Mouse (Mus musculus): Measurements from ENCODE around the gene Gm42674. TPM values are rescaled to one million over a fixed set of nuclear protein-coding genes. Genes with fewer than 3 reads are reported as not detected.
A peak's percentile ranks its signal among the peaks of the same experiment; 100 is the strongest.

Gm42674 gene
- total RNA-seq (2015) (not detected in 2 replicates), total RNA-seq (2017) (2.9 and 5.7 TPM in 2 replicates)

DNA sequence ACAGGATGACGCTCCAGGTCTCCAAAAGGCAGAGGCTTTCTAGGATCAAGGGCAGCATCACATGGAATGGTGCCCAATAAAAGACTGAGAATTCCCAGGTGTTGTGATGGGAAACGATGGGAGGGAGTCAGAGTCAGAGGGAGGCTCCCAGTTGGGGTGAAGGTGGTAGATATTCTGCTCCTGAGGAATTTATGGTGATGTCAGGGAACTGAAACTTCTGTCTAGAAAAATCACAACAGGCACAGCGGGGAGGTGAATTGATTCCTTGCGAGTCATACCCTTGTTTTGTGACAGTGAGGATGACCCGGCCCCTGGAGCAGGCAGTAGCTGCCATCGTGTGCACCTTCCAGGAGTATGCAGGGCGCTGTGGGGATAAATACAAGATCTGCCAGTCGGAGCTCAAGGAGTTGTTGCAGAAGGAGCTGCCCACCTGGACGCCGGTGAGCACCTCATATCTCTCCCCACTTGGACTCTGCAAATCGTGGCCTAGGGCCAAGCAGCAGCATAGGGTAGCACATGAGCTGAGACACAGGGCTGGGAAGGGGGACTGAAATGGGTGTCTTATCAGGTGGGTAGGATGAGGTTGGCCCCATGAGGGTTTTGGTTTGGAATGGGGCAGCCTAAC lies at the start of gene Gm42674:
TSS of gene Gm42674 (plus strand) at position 419 of the 625 bp plus-strand sequence.
- ATAC-seq (ENCODE audit: poor library complexity, severe bottlenecking), result no peak

DNA sequence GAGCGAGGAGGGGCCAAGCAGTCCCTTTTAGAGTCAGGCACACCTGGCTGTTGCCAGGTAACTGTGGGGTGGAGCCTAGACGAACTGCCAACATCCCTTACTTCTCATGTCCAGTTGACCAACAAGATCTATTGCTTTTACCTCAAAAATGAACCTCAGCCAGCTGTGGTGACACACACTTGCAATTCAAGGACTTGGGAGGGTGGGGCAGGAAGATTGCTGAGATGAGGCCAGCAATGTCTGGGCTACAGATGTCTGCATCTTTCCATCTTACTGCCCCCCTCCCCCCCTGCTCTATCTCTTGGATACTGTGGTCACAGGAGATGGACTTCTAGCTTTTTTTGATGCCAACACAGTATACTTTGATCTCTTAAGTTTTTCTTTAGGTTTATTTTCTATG lies 49.5 kb upstream of the Gm42674 start:
- ATAC-seq (ENCODE audit: poor library complexity, severe bottlenecking), result no peak

GRCm38 (mm10) chr3:90555954-90556353 lies 45.8 kb upstream of the Gm42674 start:
- no peak for ATAC-seq (ENCODE audit: poor library complexity, severe bottlenecking)

DNA sequence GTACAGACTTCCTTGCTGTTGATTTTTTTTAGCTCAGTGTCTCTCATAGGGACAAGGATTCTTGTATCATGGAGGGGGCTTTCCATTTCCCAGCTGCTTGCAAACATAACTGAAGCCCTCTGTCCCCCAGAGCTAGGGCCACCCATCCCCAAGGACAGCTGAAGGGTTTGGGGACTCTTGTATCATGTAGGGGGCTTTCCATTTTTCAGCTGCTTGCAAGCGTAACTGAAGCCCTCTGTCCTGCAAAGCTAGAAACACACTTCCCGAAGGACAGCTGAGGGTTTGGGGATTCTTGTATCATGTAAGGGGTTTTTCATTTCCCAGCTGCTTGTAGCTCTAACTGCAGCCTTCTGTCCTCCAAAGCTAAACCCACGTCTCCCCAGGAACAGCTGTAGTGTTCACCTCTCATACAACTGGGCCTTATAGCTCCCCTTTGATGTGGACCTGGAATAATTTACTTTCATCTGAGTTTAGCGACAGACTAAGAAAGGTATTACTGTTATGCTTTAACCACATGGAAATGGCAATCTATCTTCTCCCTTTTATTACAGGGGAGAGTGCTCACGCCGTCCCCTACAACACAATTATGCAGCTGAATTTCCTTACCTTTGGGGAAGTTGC lies 41.6 kb upstream of the Gm42674 start, which contains the start of gene S100a3:
TSS of gene S100a3 (plus strand) at position 571 of the 621 bp plus-strand sequence.
- no peak for ATAC-seq (ENCODE audit: poor library complexity, severe bottlenecking)

DNA sequence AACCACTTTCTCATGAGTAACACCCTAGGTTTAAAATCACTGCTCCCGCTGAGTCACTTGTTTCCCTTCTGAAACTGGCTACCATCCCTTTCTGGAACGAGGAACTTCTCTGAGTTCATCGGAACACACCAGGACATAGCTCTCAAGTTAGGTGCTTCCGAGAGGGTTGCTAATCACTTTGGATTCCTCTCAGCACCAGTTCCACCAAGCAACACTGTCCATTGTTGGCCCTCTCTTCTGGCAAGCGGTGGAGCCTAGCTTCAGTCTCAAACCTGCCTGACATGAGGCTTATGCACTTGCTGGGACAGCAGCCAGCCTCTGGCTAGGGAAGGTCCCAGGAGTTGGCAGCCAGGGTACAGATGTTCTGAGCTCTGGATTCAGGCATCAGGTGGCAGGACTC lies 27.0 kb upstream of the Gm42674 start:
- ATAC-seq (ENCODE audit: poor library complexity, severe bottlenecking), result no peak

DNA sequence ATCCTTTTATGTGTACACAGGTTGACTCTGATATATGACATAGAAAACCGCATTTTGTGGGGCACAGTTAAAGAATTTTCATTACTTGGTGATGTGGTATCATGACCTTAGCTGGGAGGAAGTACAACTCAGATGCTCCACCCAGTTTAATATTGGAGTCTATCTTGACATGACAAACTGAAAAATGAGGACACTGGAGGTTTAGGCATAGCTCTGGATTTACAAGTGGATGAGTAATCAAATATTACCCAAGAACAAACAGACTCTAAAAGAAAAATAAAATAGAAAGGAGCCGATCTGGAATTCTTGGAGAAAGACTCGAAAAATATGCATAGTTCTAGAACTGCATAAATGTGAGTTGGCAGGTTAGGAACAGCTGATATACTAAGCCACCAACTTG lies 26.4 kb upstream of the Gm42674 start:
- no peak for ATAC-seq (ENCODE audit: poor library complexity, severe bottlenecking)

- no peak for ATAC-seq (ENCODE audit: poor library complexity, severe bottlenecking)
These were observed 25.2 kb upstream of the Gm42674 start for GRCm38 (mm10) chr3:90576351-90577001.

DNA sequence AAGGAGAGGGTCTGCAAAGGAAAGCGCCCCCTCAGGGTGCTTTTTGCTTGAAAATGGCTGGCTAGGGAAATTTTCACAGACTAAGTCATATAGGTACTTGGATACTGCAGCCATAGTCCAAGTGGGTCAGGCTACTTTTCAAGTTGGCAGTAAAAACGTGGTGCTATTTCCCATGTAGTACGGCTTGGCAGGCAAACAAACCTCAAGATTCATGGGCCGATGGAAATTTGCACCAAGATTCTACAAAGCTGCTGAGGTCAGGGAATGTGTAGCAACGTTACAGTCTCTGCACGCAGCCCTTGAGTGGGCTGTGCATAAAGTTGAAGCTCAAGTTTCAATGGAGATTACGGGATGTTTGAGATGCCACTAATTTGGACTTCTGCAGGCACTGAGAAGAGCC lies 22.3 kb upstream of the Gm42674 start:
- no peak for ATAC-seq (ENCODE audit: poor library complexity, severe bottlenecking)

GRCm38 (mm10) chr3:90581141-90581540 lies 20.6 kb upstream of the Gm42674 start:
- no peak for ATAC-seq (ENCODE audit: poor library complexity, severe bottlenecking)

GRCm38 (mm10) chr3:90582156-90582555 lies 19.5 kb upstream of the Gm42674 start:
- ATAC-seq (ENCODE audit: poor library complexity, severe bottlenecking), result no peak

DNA sequence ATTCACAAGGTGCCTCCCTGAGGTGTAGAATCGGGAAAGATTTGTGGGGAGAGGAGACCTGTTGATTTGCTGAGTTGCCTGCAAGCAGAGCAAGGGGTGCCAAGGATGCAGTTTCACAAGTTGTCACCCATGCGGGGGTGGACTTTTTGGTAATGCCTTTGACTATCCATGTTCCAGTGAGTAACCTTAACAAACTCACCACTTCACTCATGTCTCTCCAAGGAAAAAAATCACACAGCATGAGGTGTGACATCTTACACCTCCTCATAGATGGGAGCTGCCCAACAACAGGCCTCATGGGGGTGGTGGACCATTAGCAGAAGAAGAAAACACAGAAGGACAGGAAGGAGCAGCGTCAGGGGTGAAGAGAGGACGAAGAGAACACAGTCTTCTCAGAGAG lies 19.1 kb upstream of the Gm42674 start:
- ATAC-seq (ENCODE audit: poor library complexity, severe bottlenecking), result no peak

DNA sequence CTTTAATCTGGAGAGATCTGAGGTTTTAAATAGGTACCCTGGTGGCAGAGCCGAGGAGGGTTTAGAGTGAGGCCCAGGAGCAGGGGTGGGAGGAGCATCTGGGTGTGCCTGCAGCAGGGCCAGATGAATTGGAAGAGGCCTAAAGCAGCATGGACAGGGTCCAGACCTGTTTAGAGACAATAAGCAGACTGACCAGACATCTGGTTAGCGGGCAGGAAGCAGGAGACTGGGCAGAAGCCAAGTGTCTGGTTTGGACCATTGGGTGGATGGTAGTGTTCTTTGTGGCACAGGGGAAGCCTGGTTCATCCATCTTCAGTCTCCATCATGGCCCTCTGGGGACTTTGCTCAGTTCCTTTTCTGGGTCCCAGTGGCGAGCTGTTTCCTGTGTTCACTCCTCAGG lies 17.8 kb upstream of the Gm42674 start:
- no peak for ATAC-seq (ENCODE audit: poor library complexity, severe bottlenecking)

- ATAC-seq (ENCODE audit: poor library complexity, severe bottlenecking), result peak; percentile 36
These were observed 16.1 kb upstream of the Gm42674 start for GRCm38 (mm10) chr3:90585595-90585994.

- ATAC-seq (ENCODE audit: poor library complexity, severe bottlenecking), result no peak
These were observed 15.6 kb upstream of the Gm42674 start for GRCm38 (mm10) chr3:90586016-90586643.

DNA sequence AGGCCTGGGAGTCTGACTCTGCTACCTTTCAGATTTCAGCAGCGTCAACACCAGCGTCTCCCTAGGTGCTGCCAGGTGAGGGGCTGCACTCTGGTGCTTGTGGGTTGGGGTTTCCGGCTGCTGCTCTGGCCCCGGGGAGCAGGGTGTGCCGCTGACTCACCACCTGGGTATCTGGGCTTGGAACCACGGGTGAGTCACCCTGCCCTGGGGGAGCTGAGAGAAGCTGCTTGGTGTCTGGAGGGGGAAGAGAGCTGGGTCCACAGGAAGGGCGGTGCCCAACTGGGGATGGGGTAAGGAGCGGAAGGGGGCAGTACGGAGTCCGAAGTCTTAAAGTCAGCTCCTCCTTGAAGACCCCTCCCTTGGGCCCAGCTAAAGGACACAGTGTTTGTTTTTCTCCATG lies 14.8 kb upstream of the Gm42674 start:
- peak; percentile 83 for ATAC-seq (ENCODE audit: poor library complexity, severe bottlenecking)

- ATAC-seq (ENCODE audit: poor library complexity, severe bottlenecking), result no peak
These were observed 14.2 kb upstream of the Gm42674 start for GRCm38 (mm10) chr3:90587361-90588101.

- peak; percentile 55 for ATAC-seq (ENCODE audit: poor library complexity, severe bottlenecking)
These were observed 12.3 kb upstream of the Gm42674 start for GRCm38 (mm10) chr3:90589390-90589789.

GRCm38 (mm10) chr3:90589947-90590346 lies 11.8 kb upstream of the Gm42674 start, which contains the start of gene S100a2:
Gene S100a2, plus strand, starts transcription at chr3:90590247.
- ATAC-seq (ENCODE audit: poor library complexity, severe bottlenecking), result no peak

DNA sequence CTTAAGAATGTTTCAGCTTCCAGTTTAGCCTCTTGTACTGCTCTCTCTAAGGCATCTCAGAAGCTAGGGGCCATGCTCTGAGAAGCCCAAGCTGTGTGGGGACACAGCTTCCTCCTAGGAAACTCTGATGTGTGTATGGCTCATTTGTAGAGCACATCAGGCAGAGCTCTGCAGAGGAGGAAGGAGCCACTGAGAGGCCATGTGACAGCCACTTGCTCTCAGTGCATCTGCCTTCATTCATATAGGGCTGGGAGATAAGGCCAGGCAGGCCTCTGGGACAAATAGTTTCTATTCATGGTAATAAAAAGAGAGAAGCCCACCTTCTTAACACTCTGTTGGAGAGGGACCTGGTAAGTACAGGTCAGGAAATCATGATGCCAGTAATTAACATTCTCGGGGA lies 7.2 kb upstream of the Gm42674 start:
- peak; percentile 43; the same call in 1 of the 2 replicates for ATAC-seq (ENCODE audit: poor library complexity, severe bottlenecking)

- ATAC-seq (ENCODE audit: poor library complexity, severe bottlenecking), result no peak
These were observed 6.1 kb upstream of the Gm42674 start for GRCm38 (mm10) chr3:90595556-90595955.

DNA sequence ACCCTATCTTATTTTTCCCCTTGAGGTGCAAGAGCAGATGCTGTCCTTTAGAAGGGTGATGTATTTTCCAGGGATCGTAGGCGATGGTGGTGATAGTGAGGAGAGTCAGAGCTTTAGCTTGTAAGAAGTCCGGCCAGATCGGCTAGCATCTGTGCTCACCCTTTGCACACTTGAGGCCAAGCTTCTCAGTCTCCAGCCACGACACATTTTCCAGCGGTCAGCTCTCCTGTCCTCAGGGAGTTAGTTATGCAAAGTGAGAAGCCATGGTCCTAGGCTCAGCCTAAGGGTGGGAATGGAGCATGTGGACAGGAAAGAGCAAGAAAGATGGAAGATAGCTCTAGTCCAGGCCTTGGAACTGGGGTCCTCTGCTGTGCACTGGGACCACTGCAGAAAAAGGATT lies 4.9 kb upstream of the Gm42674 start:
- no peak for ATAC-seq (ENCODE audit: poor library complexity, severe bottlenecking)
